ENCODE assay signal across 8 mouse cellular contexts in genomic region chr7:98503951-98504647, GRCm38 (mm10). TPM values are rescaled to one million over a fixed set of nuclear protein-coding genes. Genes with fewer than 3 reads are reported as not detected.
DNase-seq lines count a peak whose midpoint lies in the region; ATAC-seq lines count a peak whose summit lies in the region.

No protein-coding gene starts in this region.

- no peak; the same call in 1 of the 2 replicates for ATAC-seq in liver, embryonic 11.5 days (replicated peaks; ENCODE audit: low FRiP score)
- ATAC-seq in forebrain, embryonic 14.5 days = peak; percentile 54; the same call in 1 of the 2 replicates
- peak; percentile 13; the same call in 1 of the 2 replicates for ATAC-seq in midbrain, embryonic 14.5 days (ENCODE audit: low FRiP score, low TSS enrichment)

- H3K27ac ChIP-seq in liver, embryonic 11.5 days (ENCODE audit: low read depth, low read length) = 0 out of 2 replicates have a peak overlapping the region, but pooled peaks have one; percentile 1
- H3K27ac ChIP-seq in forebrain, embryonic 14.5 days (ENCODE audit: low read depth, low read length) = no peak overlapping the region
- no peak overlapping the region for H3K27ac ChIP-seq in midbrain, embryonic 14.5 days (replicated peaks; ENCODE audit: low read depth, low read length)

- H3K9me3 ChIP-seq in liver, embryonic 11.5 days (ENCODE audit: control insufficient read depth, low read length) = no peaks in the 10 kb centered on the region
- no peaks in the 10 kb centered on the region for H3K9me3 ChIP-seq in forebrain, embryonic 14.5 days (replicated peaks; ENCODE audit: control insufficient read depth, low read length)
- no peaks in the 10 kb centered on the region for H3K9me3 ChIP-seq in midbrain, embryonic 14.5 days (ENCODE audit: control insufficient read depth, low read length)

- no peaks in the 10 kb centered on the region for H3K27me3 ChIP-seq in liver, embryonic 11.5 days (replicated peaks; ENCODE audit: control insufficient read depth, insufficient read depth, low read length)
- H3K27me3 ChIP-seq in forebrain, embryonic 14.5 days (replicated peaks; ENCODE audit: control insufficient read depth, insufficient read depth, low read length) = no peaks in the 10 kb centered on the region
- no peaks in the 10 kb centered on the region for H3K27me3 ChIP-seq in midbrain, embryonic 14.5 days (ENCODE audit: control insufficient read depth, insufficient read depth, low read length)

- H3K9ac ChIP-seq in liver, embryonic 11.5 days (ENCODE audit: low read depth, low read length) = no peak overlapping the region
- H3K9ac ChIP-seq in forebrain, embryonic 14.5 days (ENCODE audit: low read length) = no peak overlapping the region
- no peak overlapping the region for H3K9ac ChIP-seq in midbrain, embryonic 14.5 days (replicated peaks; ENCODE audit: low read length)

- no peak overlapping the region for H3K4me3 ChIP-seq in liver, embryonic 11.5 days (ENCODE audit: low read depth, low read length)
- no peak overlapping the region for H3K4me3 ChIP-seq in forebrain, embryonic 14.5 days (ENCODE audit: low read depth, low read length)
- H3K4me3 ChIP-seq in midbrain, embryonic 14.5 days (replicated peaks; ENCODE audit: low read depth, low read length) = no peak overlapping the region

- no peak for DNase-seq in liver, embryonic 11.5 days (ENCODE audit: low spot score)
- no peak for DNase-seq in liver
- peak; percentile 54 for DNase-seq in forebrain, embryonic 14.5 days (ENCODE audit: low spot score)
- peak; percentile 57 to 70 for DNase-seq in heart, postnatal 14 days
- no peak for DNase-seq in midbrain, embryonic 14.5 days
- no peak for DNase-seq in spleen, postnatal 14 days (ENCODE audit: low spot score in 2 of 2)
- no peak for DNase-seq in cerebellum, postnatal 36 days
- DNase-seq in ovary, postnatal 14 days (ENCODE audit: low spot score) = no peak

- no peak overlapping the region for H3K4me2 ChIP-seq in liver, embryonic 11.5 days
- H3K4me2 ChIP-seq in forebrain, embryonic 14.5 days (ENCODE audit: low read length) = no peak overlapping the region
- H3K4me2 ChIP-seq in midbrain, embryonic 14.5 days (ENCODE audit: low read length) = no peak overlapping the region

- H3K4me1 ChIP-seq in liver, embryonic 11.5 days (replicated peaks; ENCODE audit: control insufficient read depth, insufficient read depth, low read length) = peaks cover 11% of the 10 kb centered on the region
- no peaks in the 10 kb centered on the region for H3K4me1 ChIP-seq in forebrain, embryonic 14.5 days (ENCODE audit: control insufficient read depth, insufficient read depth, low read length)
- peaks cover 13% of the 10 kb centered on the region for H3K4me1 ChIP-seq in midbrain, embryonic 14.5 days (ENCODE audit: control insufficient read depth, insufficient read depth, low read length)

- no peaks in the 10 kb centered on the region; the same call in 1 of the 2 replicates for H3K36me3 ChIP-seq in liver, embryonic 11.5 days (ENCODE audit: control insufficient read depth, insufficient read depth, low read length)
- H3K36me3 ChIP-seq in forebrain, embryonic 14.5 days (ENCODE audit: control insufficient read depth, insufficient read depth, low read length) = no peaks in the 10 kb centered on the region
- H3K36me3 ChIP-seq in midbrain, embryonic 14.5 days (ENCODE audit: control insufficient read depth, insufficient read depth, low read length) = no peaks in the 10 kb centered on the region

- intact Hi-C loops in heart, postnatal 14 days (cut with DNase I) = loop anchor here (5.0 kb wide), 1 partner anchor 33 kb away; no protein-coding TSS in a partner anchor

- WGBS in liver, embryonic 11.5 days = 54% methylated on average over 6 of the region's 6 CpGs
- WGBS in forebrain, embryonic 14.5 days = 81% methylated on average over 6 of the region's 6 CpGs
- 75% methylated on average over 6 of the region's 6 CpGs for whole genome bisulfite sequencing in midbrain, embryonic 14.5 days

RNA-seq across cellular contexts. Expression of gene Lrrc32, which starts 15.0 kb away (rescaled TPM):
- polyA plus RNA-seq in liver, embryonic 11.5 days (2014; fragmentation: Nextera tagmentation; extraction: Ambion mirVana) = 17.1 and 21.0 TPM in 2 replicates
- polyA plus RNA-seq in forebrain, embryonic 14.5 days (2014; fragmentation: Nextera tagmentation; extraction: Ambion mirVana) = 2.3 and 3.0 TPM in 2 replicates
- 10 to 100 TPM; 11.9 to 15.4 TPM for total RNA-seq in heart, postnatal 14 days (2021)
- polyA plus RNA-seq in midbrain, embryonic 14.5 days (2014; fragmentation: Nextera tagmentation; extraction: Ambion mirVana) = 1.6 and 4.2 TPM in 2 replicates

Comparison
In these comparisons a context has a peak if more than half of its experiments do, and no peak if none do; other contexts are left out.
1. DNase-seq: peak in forebrain, embryonic 14.5 days (single experiment) and heart, postnatal 14 days (2 of 2); none in liver, embryonic 11.5 days (single experiment), liver (single experiment), midbrain, embryonic 14.5 days (single experiment), spleen, postnatal 14 days (0 of 2), cerebellum, postnatal 36 days (0 of 2) and ovary, postnatal 14 days (single experiment).